Mouse (Mus musculus) CH12.LX (cell line): ENCODE results near the gene Gcnt2. TPM values are rescaled to one million over a fixed set of nuclear protein-coding genes. Genes with fewer than 3 reads are reported as not detected.
"Not testable (repeated sequence)": the region's sequence is repeated elsewhere in the genome, so short reads cannot be mapped to it uniquely, and the experiment has no call there.

Source experiments
- DNase-seq: peaks from one replicate; pipeline ENCODE4 v3.0.0-alpha.2; 2013; ENCODE audit errors: extremely low read depth
- H3K27ac ChIP-seq: 2 replicates; pipeline ENCODE4 v1.5.1; 2012; ENCODE audit warnings: low read depth, mild to moderate bottlenecking, control low read depth, moderate library complexity; ENCODE audit not compliant: insufficient read depth
- H3K27me3 ChIP-seq: replicated peaks from 2 replicates; pipeline ENCODE3; 2012; ENCODE audit warnings: inconsistent platforms
- H3K36me3 ChIP-seq, 2 experiments: replicated peaks in 1 of 2; 2 replicates each; pipeline versions ENCODE3 to v1.6.1; 2012; ENCODE audit warnings: inconsistent platforms in 1 of 2, low read length in 1 of 2, mild to moderate bottlenecking in 1 of 2, mixed read lengths in 1 of 2, moderate library complexity in 1 of 2; ENCODE audit not compliant: control insufficient read depth in 1 of 2, insufficient read depth in 1 of 2
- H3K4me1 ChIP-seq, 2 experiments: 2 replicates each; pipeline ENCODE4 v1.6.1; 2012; ENCODE audit warnings: inconsistent platforms in 1 of 2, moderate library complexity in 1 of 2; ENCODE audit not compliant: insufficient read depth in 2 of 2, control insufficient read depth in 1 of 2
- H3K4me2 ChIP-seq: 2 replicates; pipeline ENCODE4 v1.6.1; 2012; ENCODE audit warnings: low read depth, mild to moderate bottlenecking, control low read depth; ENCODE audit not compliant: poor library complexity, insufficient read depth, severe bottlenecking
- H3K4me3 ChIP-seq, 3 experiments: fragments of 150-350 bp in 1 of 3; sonication (generic) in 1 of 3; replicated peaks in 1 of 3; 2 replicates each; pipeline versions ENCODE3 to v1.5.1; 2011 to 2012; ENCODE audit warnings: low read depth in 2 of 3, low read length in 2 of 3, mild to moderate bottlenecking in 2 of 3, moderate library complexity in 2 of 3, control low read depth in 1 of 3, improper control_type of control experiment in 1 of 3, inconsistent platforms in 1 of 3, mixed read lengths in 1 of 3; ENCODE audit not compliant: poor library complexity in 1 of 3
- H3K79me2 ChIP-seq: replicated peaks from 2 replicates; pipeline ENCODE4 v1.6.1; 2012; ENCODE audit warnings: mild to moderate bottlenecking, moderate library complexity; ENCODE audit not compliant: control insufficient read depth, poor library complexity, insufficient read depth, severe bottlenecking; ENCODE audit errors: extremely low read depth
- H3K9ac ChIP-seq: 2 replicates; pipeline ENCODE4 v1.6.1; 2012; ENCODE audit warnings: low read depth, mild to moderate bottlenecking, control low read depth, moderate library complexity; ENCODE audit not compliant: insufficient read depth
- H3K9me3 ChIP-seq: replicated peaks from 2 replicates; pipeline ENCODE3; 2012; ENCODE audit warnings: low read length, inconsistent platforms, mixed read lengths
- BHLHE40 ChIP-seq: IDR thresholded peaks from 2 replicates; pipeline ENCODE4 v1.6.1; 2011; ENCODE audit warnings: mild to moderate bottlenecking, low read depth, low read length, improper control_type of control experiment
- CHD2 ChIP-seq: IDR thresholded peaks from 2 replicates; pipeline ENCODE4 v1.6.1; 2011; ENCODE audit warnings: low read length, improper control_type of control experiment
- E2F4 ChIP-seq: IDR thresholded peaks from 2 replicates; pipeline ENCODE4 v1.6.1; 2011; ENCODE audit warnings: low read depth, low read length, improper control_type of control experiment; ENCODE audit not compliant: insufficient replicate concordance
- ELF1 ChIP-seq: IDR thresholded peaks from 2 replicates; pipeline ENCODE4 v1.6.1; 2014; ENCODE audit warnings: low read depth, mild to moderate bottlenecking, inconsistent platforms, low read length, improper control_type of control experiment
- ETS1 ChIP-seq: conservative IDR thresholded peaks from 2 replicates; pipeline ENCODE4 v1.6.1; 2012; ENCODE audit warnings: low read depth, mild to moderate bottlenecking, inconsistent platforms, low read length, improper control_type of control experiment, moderate library complexity
- GABPA ChIP-seq: IDR thresholded peaks from 2 replicates; pipeline ENCODE4 v1.6.1; 2012; ENCODE audit warnings: low read depth, low read length, improper control_type of control experiment, inconsistent platforms; ENCODE audit not compliant: insufficient replicate concordance
- JUN ChIP-seq: IDR thresholded peaks from 2 replicates; pipeline ENCODE4 v1.6.1; 2011; ENCODE audit warnings: low read depth, mild to moderate bottlenecking, low read length, improper control_type of control experiment, moderate library complexity; ENCODE audit not compliant: insufficient read depth
- JUND ChIP-seq: conservative IDR thresholded peaks from 2 replicates; pipeline ENCODE4 v1.6.1; 2011; ENCODE audit warnings: low read depth, low read length, improper control_type of control experiment
- MAFK ChIP-seq: IDR thresholded peaks from 2 replicates; pipeline ENCODE4 v1.6.1; 2011; ENCODE audit warnings: low read length, improper control_type of control experiment; ENCODE audit not compliant: insufficient replicate concordance
- MAX ChIP-seq: IDR thresholded peaks from 2 replicates; pipeline ENCODE4 v1.6.1; 2011; ENCODE audit warnings: low read length, improper control_type of control experiment
- MXI1 ChIP-seq: IDR thresholded peaks from 2 replicates; pipeline ENCODE4 v1.6.1; 2011; ENCODE audit warnings: mild to moderate bottlenecking, low read depth, low read length, improper control_type of control experiment
- POLR2AphosphoS2 ChIP-seq: IDR thresholded peaks from 2 replicates; pipeline ENCODE4 v1.6.1; 2011; ENCODE audit warnings: low read depth, low read length, improper control_type of control experiment
- RCOR1 ChIP-seq: conservative IDR thresholded peaks from 2 replicates; pipeline ENCODE4 v1.6.1; 2012; ENCODE audit warnings: low read depth, mild to moderate bottlenecking, inconsistent platforms, low read length, improper control_type of control experiment
- SMC3 ChIP-seq: IDR thresholded peaks from 2 replicates; pipeline ENCODE4 v1.6.1; 2011; ENCODE audit warnings: low read depth, low read length, improper control_type of control experiment
- TCF12 ChIP-seq: IDR thresholded peaks from 2 replicates; pipeline ENCODE4 v1.6.1; 2014; ENCODE audit warnings: low read depth, mild to moderate bottlenecking, inconsistent platforms, low read length, improper control_type of control experiment
- USF2 ChIP-seq: conservative IDR thresholded peaks from 2 replicates; pipeline ENCODE4 v1.6.1; 2011; ENCODE audit warnings: low read depth, low read length, improper control_type of control experiment
- ZMIZ1 ChIP-seq: IDR thresholded peaks from 2 replicates; pipeline ENCODE4 v1.6.1; 2012; ENCODE audit warnings: low read depth, mild to moderate bottlenecking, inconsistent platforms, low read length, improper control_type of control experiment
- dilution Hi-C: fragments of 300-500 bp; cut with MboI; formaldehyde crosslinking; loops from 2 replicates; pipeline ENCODE4 v1.14.3; 2020; ENCODE audit warnings: low sequenced_read_pairs; ENCODE audit not compliant: extremely low pct_unique_long_range_greater_than_20kb, extremely low pct_ligation_motif_present
- in situ Hi-C: fragments of 300-500 bp; cut with MboI; formaldehyde crosslinking; loops from 3 replicates; pipeline ENCODE4 v1.14.3; 2019; ENCODE audit warnings: low sequenced_read_pairs, low pct_ligation_motif_present, low pct_unique_long_range_greater_than_20kb, mixed read lengths
- polyA plus RNA-seq: library from polyadenylated mRNA; unstranded; fragments of >175 nt; gene quantifications from 2 replicates; pipeline ENCODE4 v1.2.1, GENCODE M21; 2012; ENCODE audit warnings: low read depth; ENCODE audit not compliant: insufficient read length
- total RNA-seq, 2 experiments: library from RNA; depleted of rRNA; stranded (reverse); fragments of 300-350 nt in 1 of 2; fragments of >200 nt in 1 of 2; gene quantifications; 2 replicates each; pipeline ENCODE4 v1.2.3; 2012 to 2014

Gene Gcnt2
- total and polyA plus RNA-seq, 3 experiments: not detected

GRCm38 (mm10) chr13:40892547-40892946 is 33.0 kb downstream of the Gcnt2 start:
- H3K36me3 ChIP-seq: no peaks in the 10 kb centered on the region
- TF ChIP-seq JUN (no peak), E2F4 (no peak), ZMIZ1 (no peak), POLR2AphosphoS2 (no peak), USF2 (no peak), MXI1 (no peak), BHLHE40 (no peak), ELF1 (no peak), GABPA (no peak), CHD2 (no peak), MAFK (no peak), ETS1 (no peak), JUND (no peak), MAX (no peak)
- no peak overlapping the region for H3K4me2 ChIP-seq
- dilution Hi-C loops (no loop called here), in situ Hi-C loops (no loop called here)
- H3K27me3 ChIP-seq: no peaks in the 10 kb centered on the region
- H3K79me2 ChIP-seq: no peaks in the 10 kb centered on the region
- H3K4me1 ChIP-seq: no peaks in the 10 kb centered on the region
- no peak overlapping the region for H3K27ac ChIP-seq
- no peak for DNase-seq
- no peak overlapping the region for H3K9ac ChIP-seq
- H3K4me3 ChIP-seq: no peak overlapping the region
- no peaks in the 10 kb centered on the region for H3K9me3 ChIP-seq

GRCm38 (mm10) chr13:40893573-40893972 is 34.0 kb downstream of the Gcnt2 start:
- Histone ChIP-seq H3K79me2 (no peaks in the 10 kb centered on the region), H3K27ac (no peak overlapping the region), H3K4me2 (no peak overlapping the region), H3K4me3 (no peak overlapping the region), H3K4me1 (no peaks in the 10 kb centered on the region), H3K36me3 (no peaks in the 10 kb centered on the region), H3K9ac (no peak overlapping the region), H3K9me3 (no peaks in the 10 kb centered on the region), H3K27me3 (no peaks in the 10 kb centered on the region)
- no peak for TF ChIP-seq TCF12
- no peak for TF ChIP-seq RCOR1
- TF ChIP-seq JUN: no peak
- TF ChIP-seq SMC3: no peak
- TF ChIP-seq POLR2AphosphoS2: no peak
- TF ChIP-seq MAX: no peak
- DNase-seq: no peak
- dilution Hi-C loops: no loop called here
- in situ Hi-C loops: no loop called here

GRCm38 (mm10) chr13:40898049-40898690 is 38.6 kb downstream of the Gcnt2 start:
- H3K27me3 ChIP-seq, H3K9me3 ChIP-seq, H3K9ac ChIP-seq, H3K36me3 ChIP-seq, in situ Hi-C loops, dilution Hi-C loops, H3K4me3 ChIP-seq, H3K79me2 ChIP-seq, H3K27ac ChIP-seq, DNase-seq, H3K4me2 ChIP-seq: not testable (repeated sequence)
- peaks cover 3 to 14% of the 10 kb centered on the region in 2 experiments; a peak in 2 of 4 replicates for H3K4me1 ChIP-seq
